Mouse (Mus musculus) kidney, adult 9 months (tissue): Measurements from ENCODE around the gene Lgals8.

Source experiments
- DNase-seq: peaks from one replicate; pipeline ENCODE4 v3.0.0; 2022

The Lgals8 gene

GRCm38 (mm10) chr13:12464844-12465243, at the start of gene Lgals8:
TSS of gene Lgals8 (minus strand) at chr13:12464944.
- DNase-seq = no peak

DNA sequence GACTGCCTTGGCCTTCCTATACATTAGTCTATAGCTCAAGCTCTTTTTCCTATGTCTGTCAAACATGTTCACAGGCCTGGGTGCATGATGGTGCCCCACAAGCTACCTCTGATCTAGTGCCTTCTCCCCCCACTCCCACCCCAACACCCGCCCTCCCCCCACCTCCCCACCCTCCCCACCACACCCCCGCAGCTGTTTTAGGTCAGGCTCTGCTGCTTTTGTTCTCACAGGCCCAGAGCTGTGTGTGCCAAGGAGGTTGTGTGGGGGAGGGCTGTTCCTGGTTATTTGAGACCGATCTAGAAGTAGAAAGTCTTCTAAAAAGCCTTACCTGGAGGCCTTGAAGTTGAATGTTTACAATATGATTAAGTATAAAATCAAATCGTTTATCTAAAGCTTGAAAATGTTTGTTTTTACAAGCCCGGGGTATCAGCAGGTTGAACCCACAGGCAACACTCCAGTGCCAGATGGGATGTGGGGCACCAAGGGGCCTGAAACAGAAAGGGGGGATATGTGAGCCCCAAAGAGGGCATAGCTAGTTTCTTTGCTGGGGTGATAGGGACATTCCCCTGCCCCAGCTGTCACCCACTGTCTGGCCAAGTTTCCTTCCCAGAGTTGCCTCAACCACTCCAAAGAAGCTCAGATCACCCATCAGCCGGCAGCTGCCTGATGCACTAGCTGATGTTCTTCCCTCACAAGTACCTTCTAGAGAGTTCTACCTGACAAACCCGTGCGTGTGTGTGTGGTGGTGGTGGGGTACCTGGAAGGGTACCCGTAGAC, 46.6 kb upstream of the Lgals8 start:
- DNase-seq = no peak

DNA sequence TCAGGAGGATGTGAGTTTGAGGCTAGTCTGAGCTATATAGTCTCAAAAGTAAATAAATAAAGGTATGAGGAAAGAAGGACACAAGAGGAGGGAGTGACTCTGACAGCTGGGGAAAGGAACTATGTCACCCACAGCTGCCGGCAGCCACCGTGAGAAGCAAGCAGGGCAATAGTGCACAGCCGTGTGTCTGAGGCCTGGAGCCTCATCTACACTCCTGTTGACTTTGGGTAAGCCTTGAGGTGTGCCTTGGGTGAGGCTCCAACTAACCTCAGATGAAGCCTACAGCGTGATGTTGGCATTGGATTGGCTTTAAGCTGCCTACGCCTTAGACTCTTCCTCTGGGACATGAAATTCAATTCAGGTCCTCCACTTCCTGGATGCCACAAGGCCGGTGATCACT, 45.3 kb upstream of the Lgals8 start:
- DNase-seq = no peak

DNA sequence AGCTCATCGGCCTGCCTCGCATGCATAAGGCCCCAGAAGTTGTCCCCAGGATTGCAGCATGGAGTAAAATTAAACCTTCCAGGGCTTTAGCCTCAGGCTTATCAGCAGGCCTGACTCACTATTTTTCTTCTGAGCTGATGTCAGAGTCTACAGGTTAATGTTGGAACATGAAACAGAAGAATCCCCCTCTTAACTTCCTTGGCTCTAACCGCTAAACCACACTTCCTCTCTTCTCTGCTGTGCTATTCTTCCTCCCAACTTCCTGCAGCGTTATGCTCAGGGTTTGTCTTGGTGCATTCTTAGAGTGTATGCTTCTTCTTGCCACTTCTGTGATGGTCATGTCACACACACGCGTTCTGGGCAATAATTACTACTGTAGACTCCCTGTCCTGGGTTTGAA, 42.7 kb upstream of the Lgals8 start:
- no peak for DNase-seq

- no peak for DNase-seq
Measured at GRCm38 (mm10) chr13:12505359-12505758, 40.6 kb upstream of the Lgals8 start.

- no peak for DNase-seq
Measured at GRCm38 (mm10) chr13:12503238-12503751, 38.6 kb upstream of the Lgals8 start.

- no peak for DNase-seq
Measured at GRCm38 (mm10) chr13:12502665-12503237, 38.0 kb upstream of the Lgals8 start.

- no peak for DNase-seq
Measured at GRCm38 (mm10) chr13:12499107-12499506, 34.4 kb upstream of the Lgals8 start.

DNA sequence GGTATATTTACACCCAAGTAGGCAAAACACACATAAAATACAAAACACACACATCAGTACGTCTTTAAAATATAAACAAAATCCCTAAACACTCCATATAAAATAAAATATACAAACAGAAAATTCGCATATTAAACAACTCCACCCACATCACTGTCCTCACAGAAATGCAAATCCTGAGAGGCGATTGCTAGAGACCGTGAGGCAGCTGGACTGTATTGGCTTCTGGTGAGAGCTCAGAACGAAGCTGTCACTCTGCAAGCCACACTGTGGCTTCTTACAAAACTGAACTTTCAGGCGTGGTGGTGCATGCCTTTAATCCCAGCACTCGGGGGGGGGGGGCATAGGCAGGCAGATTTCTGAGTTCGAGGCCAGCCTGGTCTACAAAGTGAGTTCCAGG, 33.1 kb upstream of the Lgals8 start:
- no peak for DNase-seq

- no peak for DNase-seq
Measured at GRCm38 (mm10) chr13:12494750-12495149, 30.0 kb upstream of the Lgals8 start.

GRCm38 (mm10) chr13:12492515-12492914, 27.8 kb upstream of the Lgals8 start:
- no peak for DNase-seq

DNA sequence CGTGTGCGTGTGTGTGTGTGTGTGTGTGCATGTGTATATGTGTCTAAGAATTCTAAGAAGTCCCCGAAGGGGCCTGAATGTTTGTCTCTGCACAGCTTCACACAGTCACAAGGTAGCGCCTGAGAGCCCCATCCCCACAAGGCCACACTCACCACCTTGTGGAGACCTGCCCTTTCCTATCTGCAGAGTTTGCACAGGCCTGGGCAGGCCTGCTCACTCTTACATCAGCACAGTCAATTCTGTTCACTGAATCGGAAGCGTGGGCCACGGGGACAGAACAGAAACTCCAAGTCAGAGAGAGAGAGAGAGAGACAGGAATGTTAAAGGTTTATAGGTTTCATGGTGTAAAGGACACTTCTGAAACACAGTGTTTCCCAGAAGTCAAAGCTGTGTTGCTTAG, 20.9 kb upstream of the Lgals8 start:
- DNase-seq = no peak

- no peak for DNase-seq
Measured at GRCm38 (mm10) chr13:12485197-12485596, 20.5 kb upstream of the Lgals8 start.

- DNase-seq = no peak
Measured at GRCm38 (mm10) chr13:12479802-12480201, 15.1 kb upstream of the Lgals8 start.

DNA sequence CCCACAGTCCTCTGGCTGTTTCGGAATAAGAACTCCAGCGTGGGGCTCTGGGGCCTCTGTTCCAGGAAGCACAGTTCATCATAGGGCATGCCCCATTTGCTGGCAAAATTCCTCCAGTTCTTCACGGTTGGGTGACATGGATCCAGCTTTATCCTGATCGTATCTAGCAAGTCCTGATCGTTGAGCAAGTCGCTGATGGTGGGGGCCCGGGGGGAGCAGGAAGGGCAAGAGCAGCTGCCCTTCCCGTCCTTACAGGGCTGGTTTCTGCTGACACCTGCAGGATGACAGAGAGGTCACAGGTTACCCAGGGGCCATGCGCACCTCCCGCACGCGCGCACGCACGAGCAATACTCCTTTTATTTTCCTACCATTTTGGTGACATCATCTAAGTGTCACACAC, 13.6 kb upstream of the Lgals8 start:
- DNase-seq = peak; percentile 92

DNA sequence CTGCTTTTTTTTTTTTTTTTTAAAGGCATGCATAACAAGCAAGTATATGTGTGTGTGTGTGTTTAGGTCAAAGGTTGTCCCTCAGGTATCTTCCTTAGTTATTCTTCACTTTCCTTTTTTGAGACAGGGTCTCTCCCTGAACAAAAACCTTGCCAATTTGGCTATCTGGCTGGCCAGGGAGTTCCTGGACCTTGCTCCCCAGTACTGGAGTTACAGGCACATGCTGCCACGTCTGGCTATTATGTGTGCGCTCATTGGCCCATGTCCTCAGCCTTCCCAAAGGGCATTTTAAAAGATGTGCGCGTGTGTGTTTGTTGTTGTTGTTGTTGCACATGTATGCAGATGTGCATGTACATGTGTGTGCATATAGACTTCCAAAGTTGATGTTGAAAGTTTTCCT, 12.1 kb upstream of the Lgals8 start:
- DNase-seq = peak; percentile 58

GRCm38 (mm10) chr13:12475239-12475638, 10.5 kb upstream of the Lgals8 start:
- DNase-seq = no peak

- peak; percentile 76 for DNase-seq
Measured at GRCm38 (mm10) chr13:12473724-12474378, 9.1 kb upstream of the Lgals8 start.

DNA sequence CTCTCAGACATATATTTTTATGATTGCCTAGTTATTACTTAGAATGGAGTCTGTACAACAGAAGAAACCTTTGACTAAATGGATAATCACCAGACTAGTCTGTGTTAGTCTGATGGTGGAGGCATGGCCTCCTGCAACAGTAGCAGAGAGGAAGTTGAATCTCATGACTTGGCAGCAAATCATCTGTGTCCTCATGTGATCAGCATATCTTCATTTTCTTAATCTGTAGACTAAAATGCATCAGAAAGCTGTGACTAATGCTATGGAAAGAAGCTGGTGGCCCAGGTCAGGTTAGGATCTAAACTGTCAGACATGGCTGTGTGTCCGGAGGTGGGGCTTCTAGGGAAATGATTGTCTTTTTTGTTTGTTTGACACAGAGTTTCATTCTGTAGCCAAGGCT, 3.7 kb upstream of the Lgals8 start:
- DNase-seq = no peak

DNA sequence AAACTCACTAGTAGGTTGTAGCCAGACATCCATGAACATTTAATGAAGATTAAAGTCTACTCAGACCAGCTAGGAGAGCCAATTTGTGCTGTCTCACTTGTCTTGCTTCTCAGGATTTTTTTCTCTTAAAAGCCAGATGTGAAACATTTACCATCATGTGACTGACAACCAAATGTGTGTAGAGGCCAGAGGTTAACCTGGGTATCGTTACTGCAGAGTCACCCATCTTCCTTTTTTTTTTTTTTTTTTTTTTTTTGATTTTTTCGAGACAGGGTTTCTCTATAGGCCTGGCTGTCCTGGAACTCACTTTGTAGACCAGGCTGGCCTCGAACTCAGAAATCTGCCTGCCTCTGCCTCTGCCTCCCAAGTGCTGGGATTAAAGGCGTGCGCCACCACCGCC, 585 bp downstream of the Lgals8 start:
- DNase-seq = peak; percentile 49

DNA sequence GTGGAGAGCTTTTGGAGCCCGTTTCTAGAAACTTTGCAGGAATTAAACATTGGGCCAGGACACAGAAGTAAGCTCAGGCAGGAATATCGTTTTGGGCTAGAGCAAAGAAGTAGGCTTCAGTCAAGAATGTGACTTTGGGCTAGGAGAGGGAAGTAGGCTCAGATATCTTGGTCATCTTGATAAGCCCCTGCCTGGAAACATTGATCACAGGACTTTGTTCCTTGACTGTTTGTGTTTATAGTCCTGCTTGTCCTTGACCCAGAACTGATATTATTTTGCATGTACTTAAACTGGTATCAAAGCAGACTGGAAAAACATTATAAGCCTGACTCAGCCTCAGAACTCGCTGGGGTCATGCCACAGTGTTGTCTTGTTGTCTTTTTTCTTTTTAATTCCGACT, 2.1 kb downstream of the Lgals8 start:
- no peak for DNase-seq

- DNase-seq = no peak
Measured at GRCm38 (mm10) chr13:12461730-12462119, 3.0 kb downstream of the Lgals8 start.

- peak; percentile 96 for DNase-seq
Measured at GRCm38 (mm10) chr13:12460881-12461729, 3.6 kb downstream of the Lgals8 start.
